In genomic region chr13:92817357-92817756, GRCm38 (mm10) we compare ENCODE assay signal across 27 mouse cellular contexts. TPM values are rescaled to one million over a fixed set of nuclear protein-coding genes. Genes with fewer than 3 reads are reported as not detected.
DNase-seq lines count a peak whose midpoint lies in the region; ATAC-seq and TF ChIP-seq lines count a peak whose summit lies in the region.
"Had no signal": no experiment of that assay in that cellular context is flagged by ENCODE, and none has a peak within 500 bp of the region (broad histone marks: within the 10 kb centered on the region; RNA-seq: fewer than 3 reads in every experiment).

No protein-coding gene starts in this region.

- no peak overlapping the region for H3K9ac ChIP-seq in heart, adult 2 months (ENCODE audit: low read depth, low read length)
- H3K9ac ChIP-seq in heart, embryonic 13.5 days: no peak overlapping the region
- no peak overlapping the region for H3K9ac ChIP-seq in lung, postnatal 0 days (replicated peaks; ENCODE audit: low read depth)
- H3K9ac ChIP-seq: hindbrain, embryonic 13.5 days; liver, embryonic 14.5 days; neural tube, embryonic 12.5 days had no signal

- H3K4me1 ChIP-seq in heart, adult 2 months (ENCODE audit: control insufficient read depth, insufficient read depth, low read length): peaks cover 2% of the 10 kb centered on the region; the same call in 1 of the 2 replicates
- H3K4me1 ChIP-seq in heart, embryonic 13.5 days: peaks cover 33% of the 10 kb centered on the region
- no peaks in the 10 kb centered on the region for H3K4me1 ChIP-seq in lung, postnatal 0 days (ENCODE audit: insufficient read depth, low read depth, low read length)
- H3K4me1 ChIP-seq: hindbrain, embryonic 13.5 days; neural tube, embryonic 12.5 days had no signal

- 28% methylated on average over 3 of the region's 3 CpGs for WGBS in heart, adult 2 months
- whole genome bisulfite sequencing in heart, embryonic 13.5 days: 36% methylated on average over 3 of the region's 3 CpGs
- 54% methylated on average over 3 of the region's 3 CpGs for WGBS in lung, postnatal 0 days

- ATAC-seq in heart, embryonic 13.5 days (ENCODE audit: extremely low read depth, insufficient number of reproducible peaks, low FRiP score, low TSS enrichment): no peak
- ATAC-seq in lung, postnatal 0 days: no peak
- no peak for ATAC-seq in megakaryocyte-erythroid progenitor cell, adult 5-6 weeks (replicated peaks; ENCODE audit: low FRiP score, low TSS enrichment, poor library complexity, severe bottlenecking)
- ATAC-seq: forebrain, embryonic 14.5 days; midbrain, embryonic 16.5 days had no signal

- intact Hi-C loops in heart, adult 2 months (cut with DNase I): no loop called here
- intact Hi-C loops in heart, postnatal 36 days (cut with DNase I): no loop called here

- peak; percentile 86 for DNase-seq in heart, adult 11 months
- no peak for DNase-seq in heart, adult 2 months
- no peak for DNase-seq in heart, postnatal 36 days
- peak; percentile 20 for DNase-seq in lung, postnatal 0 days (ENCODE audit: low spot score)
- DNase-seq in lung, postnatal 10 days: no peak
- DNase-seq: adrenal gland, adult 8-10 months; cerebellum, adult 2 months; cerebellum, postnatal 25 days; gastrocnemius, postnatal 14 days; kidney, adult 11 months; layer of hippocampus, postnatal 36 days; liver; lung, adult 2 months; right cerebral cortex, adult 18-20 months; spleen, adult 18-20 months; thymus, postnatal 14 days had no signal

- H3K4me3 ChIP-seq in heart, adult 2 months: no peak overlapping the region
- no peak overlapping the region for H3K4me3 ChIP-seq in heart, embryonic 13.5 days
- H3K4me3 ChIP-seq in lung, postnatal 0 days (ENCODE audit: low read depth, low read length): no peak overlapping the region
- H3K4me3 ChIP-seq: hindbrain, embryonic 13.5 days; neural tube, embryonic 12.5 days had no signal

- H3K36me3 ChIP-seq in heart, adult 2 months (ENCODE audit: control insufficient read depth, insufficient read depth, low read length): peaks cover 2% of the 10 kb centered on the region; the same call in 1 of the 2 replicates
- no peaks in the 10 kb centered on the region for H3K36me3 ChIP-seq in heart, embryonic 13.5 days
- H3K36me3 ChIP-seq in lung, postnatal 0 days (ENCODE audit: insufficient read depth, low read length): no peaks in the 10 kb centered on the region
- H3K36me3 ChIP-seq: G1E; hindbrain, embryonic 13.5 days; neural tube, embryonic 12.5 days had no signal

- H3K9me3 ChIP-seq in heart, embryonic 13.5 days: no peaks in the 10 kb centered on the region
- H3K9me3 ChIP-seq in lung, postnatal 0 days (ENCODE audit: low read length): no peaks in the 10 kb centered on the region
- H3K9me3 ChIP-seq: G1E; hindbrain, embryonic 13.5 days; neural tube, embryonic 12.5 days had no signal

- no peak for TF ChIP-seq POLR2A in heart, adult 2 months (IDR thresholded peaks at IDR 0.05; ENCODE audit: insufficient read depth, low read depth, low read length)

- H3K4me2 ChIP-seq in heart, embryonic 13.5 days: no peak overlapping the region
- no peak overlapping the region for H3K4me2 ChIP-seq in lung, postnatal 0 days (replicated peaks; ENCODE audit: low read depth, low read length)
- H3K4me2 ChIP-seq: hindbrain, embryonic 13.5 days; midbrain, embryonic 11.5 days; neural tube, embryonic 12.5 days had no signal

- no peak for TF ChIP-seq EP300 in heart, adult 2 months (IDR thresholded peaks at IDR 0.05; ENCODE audit: insufficient read depth, low read depth, low read length)
- no peak for TF ChIP-seq EP300 in lung, postnatal 0 days (IDR thresholded peaks at IDR 0.05)

- no peaks in the 10 kb centered on the region for H3K27me3 ChIP-seq in heart, adult 2 months (ENCODE audit: control insufficient read depth, insufficient read depth, low read length)
- H3K27me3 ChIP-seq in heart, embryonic 13.5 days (replicated peaks): no peaks in the 10 kb centered on the region
- no peaks in the 10 kb centered on the region for H3K27me3 ChIP-seq in lung, postnatal 0 days (replicated peaks; ENCODE audit: insufficient read depth, low read length)
- H3K27me3 ChIP-seq: hindbrain, embryonic 13.5 days; neural tube, embryonic 12.5 days had no signal

- H3K27ac ChIP-seq in heart, adult 2 months: no peak overlapping the region
- H3K27ac ChIP-seq in heart, embryonic 13.5 days (replicated peaks): peak overlapping the region; percentile 67
- no peak overlapping the region for H3K27ac ChIP-seq in lung, postnatal 0 days (ENCODE audit: low read length)
- H3K27ac ChIP-seq: hindbrain, embryonic 13.5 days; liver, embryonic 14.5 days; neural tube, embryonic 12.5 days had no signal

- H3K79me2 ChIP-seq in heart, adult 2 months (replicated peaks; ENCODE audit: control insufficient read depth, insufficient read depth, low read length): no peaks in the 10 kb centered on the region

- no peak for TF ChIP-seq CTCF in heart, adult 2 months (IDR thresholded peaks at IDR 0.05)
- no peak for TF ChIP-seq CTCF in lung, postnatal 0 days (IDR thresholded peaks at IDR 0.05)

RNA-seq across cellular contexts. Expression of gene Thbs4, which starts 22.7 kb away (rescaled TPM):
- 1 to 10 TPM; 4.3 to 4.6 TPM for total RNA-seq in heart, adult 2 months (2021)
- 4.9 and 7.0 TPM in 2 replicates for polyA plus RNA-seq in heart, adult 2 months (2012; rRNA removed)
- 31.0 and 36.8 TPM in 2 replicates for polyA plus RNA-seq in heart, embryonic 13.5 days (2015; fragmentation: Nextera tagmentation; extraction: Ambion mirVana)
- total RNA-seq in heart, postnatal 36 days (2021): 1 to 10 TPM; 3.4 to 3.6 TPM
- polyA plus RNA-seq in lung, postnatal 0 days (2015; fragmentation: Nextera tagmentation; extraction: Ambion mirVana): 0.76 and 0.81 TPM in 2 replicates
- not detected in 2 replicates for total RNA-seq in megakaryocyte-erythroid progenitor cell, adult 5-6 weeks (2014; fragmentation: Nextera tagmentation)
- total RNA-seq in megakaryocyte-erythroid progenitor cell, adult 5-6 weeks (2017): not detected in 2 replicates
- total RNA-seq: G1E; granulocyte monocyte progenitor cell, adult 5-6 weeks; megakaryocyte progenitor cell, adult 5-6 weeks had no signal
- polyA plus RNA-seq: G1E had no signal

RNA-seq across cellular contexts. Expression of gene Mtx3, which starts 27.2 kb away (rescaled TPM):
- total RNA-seq in heart, adult 2 months (2021): 1 to 10 TPM; 4.3 to 6.3 TPM
- 4.0 and 7.8 TPM in 2 replicates for polyA plus RNA-seq in heart, adult 2 months (2012; rRNA removed)
- polyA plus RNA-seq in heart, embryonic 13.5 days (2015; fragmentation: Nextera tagmentation; extraction: Ambion mirVana): 2.3 and 3.0 TPM in 2 replicates
- 1 to 10 TPM; 4.4 to 5.9 TPM for total RNA-seq in heart, postnatal 36 days (2021)
- polyA plus RNA-seq in lung, postnatal 0 days (2015; fragmentation: Nextera tagmentation; extraction: Ambion mirVana): 1.4 and 1.5 TPM in 2 replicates
- 15.5 and 17.9 TPM in 2 replicates for total RNA-seq in megakaryocyte-erythroid progenitor cell, adult 5-6 weeks (2014; fragmentation: Nextera tagmentation)
- 6.7 and 11.2 TPM in 2 replicates for total RNA-seq in megakaryocyte-erythroid progenitor cell, adult 5-6 weeks (2017)

Comparison
In these comparisons a context has a peak if more than half of its experiments do, and no peak if none do; other contexts are left out.
1. DNase-seq: peak in heart, adult 11 months (single experiment) and lung, postnatal 0 days (single experiment); none in heart, adult 2 months (0 of 2), heart, postnatal 36 days (0 of 2) and lung, postnatal 10 days (single experiment).
2. RNA of gene Thbs4, which starts 22.7 kb away (total RNA-seq): 4.3 to 4.6 TPM in heart, adult 2 months and 3.4 to 3.6 TPM in heart, postnatal 36 days; not detected in megakaryocyte-erythroid progenitor cell, adult 5-6 weeks; every median in the first group is over 4 times any median in the second.